In the genomic region with DNA sequence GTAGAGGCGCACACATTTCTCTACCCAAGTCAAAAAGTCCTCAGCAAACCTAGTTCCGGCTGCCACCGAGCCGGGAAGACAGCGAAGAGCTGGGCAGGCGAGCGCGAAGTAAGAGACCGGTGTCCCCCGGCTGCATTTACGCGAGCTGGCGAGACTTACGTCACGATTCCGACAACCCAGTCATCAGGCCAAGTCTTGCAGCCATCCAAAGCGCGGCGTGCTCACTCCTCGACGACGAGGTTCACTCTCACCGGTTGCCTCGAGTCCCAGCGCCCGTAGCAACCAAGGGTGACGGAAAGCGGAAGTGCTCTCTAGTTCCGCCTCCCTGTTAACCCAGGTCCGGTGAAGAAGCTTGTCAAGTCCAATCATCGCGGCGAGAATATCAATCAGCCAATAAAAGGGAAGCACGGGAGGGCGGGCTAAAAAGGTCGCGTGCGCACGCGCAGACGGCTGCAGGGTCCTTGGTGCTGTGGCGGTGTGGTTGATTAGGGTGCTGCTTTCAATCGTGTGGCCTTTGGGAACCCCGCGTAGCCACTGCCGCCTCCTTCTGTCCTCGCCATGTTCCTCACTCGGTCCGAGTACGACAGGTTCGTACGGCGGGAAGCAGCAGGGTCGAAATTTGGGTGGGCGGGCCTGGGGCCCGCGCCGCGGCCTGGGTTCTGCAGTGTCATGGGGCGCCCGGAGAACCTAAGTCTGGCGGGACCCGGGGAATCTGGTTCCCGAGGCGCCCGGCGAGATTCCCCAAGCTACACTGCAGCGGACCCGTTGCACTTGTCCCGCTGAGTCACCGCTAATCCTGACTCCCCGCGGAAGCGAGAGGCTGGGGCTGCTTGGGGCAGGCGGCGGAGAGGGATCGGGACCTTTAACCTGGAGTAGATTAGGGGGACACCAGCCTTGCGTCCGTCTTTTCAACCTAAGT, we compare ENCODE assay signal across 8 mouse cellular contexts. TPM values are rescaled to one million over a fixed set of nuclear protein-coding genes. Genes with fewer than 3 reads are reported as not detected.
A peak's percentile ranks its signal among the peaks of the same experiment; 100 is the strongest.
DNase-seq lines count a peak whose midpoint lies in the region; ATAC-seq lines count a peak whose summit lies in the region.

A gene (plus strand): TSS at position 208 of the 919 bp plus-strand sequence.

- no peaks in the 10 kb centered on the region for H3K27me3 ChIP-seq in hindbrain, embryonic 11.5 days (ENCODE audit: control insufficient read depth, insufficient read depth, low read length)

- under 1% methylated on average over 70 of the region's 79 CpGs for WGBS in hindbrain, embryonic 11.5 days

- no peaks in the 10 kb centered on the region for H3K36me3 ChIP-seq in hindbrain, embryonic 11.5 days (ENCODE audit: control insufficient read depth, insufficient read depth, low read length)

- ATAC-seq in hindbrain, embryonic 11.5 days (ENCODE audit: low FRiP score), result peak; percentile 99

- no peaks in the 10 kb centered on the region for H3K4me1 ChIP-seq in hindbrain, embryonic 11.5 days (replicated peaks; ENCODE audit: control insufficient read depth, insufficient read depth, low read length)

- peak within 1 kb of the TSS; percentile 76 for H3K4me2 ChIP-seq in hindbrain, embryonic 11.5 days (replicated peaks; ENCODE audit: low read depth, low read length)

- no peaks in the 10 kb centered on the region for H3K9me3 ChIP-seq in hindbrain, embryonic 11.5 days (ENCODE audit: control insufficient read depth, low read length)

- H3K9ac ChIP-seq in hindbrain, embryonic 11.5 days (ENCODE audit: low read depth, low read length), result peak within 1 kb of the TSS; percentile 78

- H3K4me3 ChIP-seq in hindbrain, embryonic 11.5 days (ENCODE audit: low read depth, low read length), result peak within 1 kb of the TSS; percentile 84

- DNase-seq in Muller cell, postnatal 12 days (ENCODE audit: inconsistent ontology term), result peak; percentile 97
- DNase-seq in cerebellum, adult 9-11 months, result peak; percentile 96
- DNase-seq in frontal cortex, adult 2 months (ENCODE audit: extremely low spot score in 1 of 2, low spot score in 1 of 2), result peak; percentile 95 to 96
- DNase-seq in hindbrain, embryonic 11.5 days (ENCODE audit: low spot score), result peak; percentile 99
- peak; percentile 86 to 91 for DNase-seq in layer of hippocampus, postnatal 10 days (ENCODE audit: low spot score in 2 of 2)
- DNase-seq in lung, postnatal 10 days, result peak; percentile 97
- peak; percentile 91 for DNase-seq in ovary, postnatal 36 days (ENCODE audit: low spot score)
- DNase-seq in thymus, postnatal 25 days, result peak; percentile 89

- 0 out of 2 replicates have a peak within 1 kb of the TSS, but pooled peaks have one; percentile 10 for H3K27ac ChIP-seq in hindbrain, embryonic 11.5 days (ENCODE audit: low read depth, low read length)

RNA-seq across cellular contexts. Expression of the gene that starts here (rescaled TPM):
- 98.0 and 117 TPM in 2 replicates for polyA plus RNA-seq in frontal cortex, adult 2 months (2012; rRNA removed)
- 275 and 296 TPM in 2 replicates for polyA plus RNA-seq in hindbrain, embryonic 11.5 days (2014; fragmentation: Nextera tagmentation; extraction: Ambion mirVana)
- total RNA-seq in layer of hippocampus, postnatal 10 days (2021), result 10 to 100 TPM; 84.5 to 91.8 TPM

Comparison
In these comparisons a context has a peak if more than half of its experiments do, and no peak if none do; other contexts are left out.
1. Peak in every context shown above with its lines: DNase-seq, ATAC-seq, H3K4me3 ChIP-seq and H3K27ac ChIP-seq.